Mouse (Mus musculus) embryonic fibroblast, embryonic 13.5 days (primary cell): ENCODE results near the gene Atp6v1c2. TPM values are rescaled to one million over a fixed set of nuclear protein-coding genes. Genes with fewer than 3 reads are reported as not detected.

ENCODE experiments used
- H3K27ac ChIP-seq: 2 replicates; pipeline ENCODE4 v1.5.1; 2012; ENCODE audit warnings: low read length, control low read depth, inconsistent platforms; ENCODE audit not compliant: insufficient read depth
- H3K4me1 ChIP-seq: 2 replicates; pipeline ENCODE4 v1.6.1; 2011; ENCODE audit warnings: low read length; ENCODE audit not compliant: control insufficient read depth, insufficient read depth
- H3K4me3 ChIP-seq: 2 replicates; pipeline ENCODE4 v1.5.1; 2011; ENCODE audit warnings: mild to moderate bottlenecking, control low read depth, low read length; ENCODE audit not compliant: insufficient read depth
- CTCF ChIP-seq: IDR thresholded peaks from 2 replicates; pipeline ENCODE4 v1.5.1; 2011; ENCODE audit warnings: mild to moderate bottlenecking, control low read depth, low read length, moderate library complexity, borderline replicate concordance; ENCODE audit not compliant: insufficient read depth
- POLR2A ChIP-seq: IDR thresholded peaks from 2 replicates; pipeline ENCODE4 v1.6.1; 2011; ENCODE audit warnings: low read depth, mild to moderate bottlenecking, control low read depth, low read length, moderate library complexity
- polyA plus RNA-seq: library from polyadenylated mRNA; stranded (reverse); fragments of >200 nt; gene quantifications from 2 replicates; pipeline ENCODE4 v1.2.4, GENCODE M21; 2011; ENCODE audit warnings: low read depth; ENCODE audit not compliant: missing spikeins, insufficient read length

The Atp6v1c2 gene
- polyA plus RNA-seq, 1 experiment: not detected

GRCm38 (mm10) chr12:17239428-17239688 lies 89.8 kb downstream of the Atp6v1c2 start:
- H3K27ac ChIP-seq: no peak overlapping the region
- no peak overlapping the region for H3K4me3 ChIP-seq
- H3K4me1 ChIP-seq: no peaks in the 10 kb centered on the region; the same call in 1 of the 2 replicates
- TF ChIP-seq CTCF: no peak
- TF ChIP-seq POLR2A: no peak

- H3K4me3 ChIP-seq: no peak overlapping the region
- H3K4me1 ChIP-seq: no peaks in the 10 kb centered on the region; the same call in 1 of the 2 replicates
- TF ChIP-seq POLR2A: no peak
- no peak for TF ChIP-seq CTCF
- H3K27ac ChIP-seq: no peak overlapping the region
Measured at GRCm38 (mm10) chr12:17238588-17239427, 90.4 kb downstream of the Atp6v1c2 start.

GRCm38 (mm10) chr12:17235535-17236313 lies 93.4 kb downstream of the Atp6v1c2 start:
- TF ChIP-seq POLR2A: no peak
- no peak for TF ChIP-seq CTCF
- Histone ChIP-seq H3K4me1 (no peaks in the 10 kb centered on the region; the same call in 1 of the 2 replicates), H3K27ac (no peak overlapping the region), H3K4me3 (no peak overlapping the region)

Other genes with a start within 250 kb of the Atp6v1c2 start
- gene Kcnf1, start 152.5 kb downstream of the Atp6v1c2 start, polyA plus RNA-seq: 0.46 and 0.47 TPM in 2 replicates
- 372 and 380 TPM in 2 replicates for gene Pdia6, start 62.8 kb downstream of the Atp6v1c2 start, polyA plus RNA-seq
- 25.5 and 27.6 TPM in 2 replicates for gene Nol10, start 19.1 kb upstream of the Atp6v1c2 start, polyA plus RNA-seq
- gene Odc1, start 215.4 kb upstream of the Atp6v1c2 start, polyA plus RNA-seq: 278 and 357 TPM in 2 replicates